Mouse (Mus musculus) embryonic fibroblast, embryonic 13.5 days (primary cell): ENCODE measurements at regions not wholly inside any gene's neighbourhood (a gene's known extent, or its start where the extent isn't known, plus 50 kb on each side); places are given as distances from the start of the nearest gene placed in this dataset.

Experiments used
- CTCF ChIP-seq: IDR thresholded peaks from 2 replicates; pipeline ENCODE4 v1.5.1; 2011; ENCODE audit warnings: mild to moderate bottlenecking, control low read depth, low read length, moderate library complexity, borderline replicate concordance; ENCODE audit not compliant: insufficient read depth
- POLR2A ChIP-seq: IDR thresholded peaks from 2 replicates; pipeline ENCODE4 v1.6.1; 2011; ENCODE audit warnings: low read depth, mild to moderate bottlenecking, control low read depth, low read length, moderate library complexity

DNA sequence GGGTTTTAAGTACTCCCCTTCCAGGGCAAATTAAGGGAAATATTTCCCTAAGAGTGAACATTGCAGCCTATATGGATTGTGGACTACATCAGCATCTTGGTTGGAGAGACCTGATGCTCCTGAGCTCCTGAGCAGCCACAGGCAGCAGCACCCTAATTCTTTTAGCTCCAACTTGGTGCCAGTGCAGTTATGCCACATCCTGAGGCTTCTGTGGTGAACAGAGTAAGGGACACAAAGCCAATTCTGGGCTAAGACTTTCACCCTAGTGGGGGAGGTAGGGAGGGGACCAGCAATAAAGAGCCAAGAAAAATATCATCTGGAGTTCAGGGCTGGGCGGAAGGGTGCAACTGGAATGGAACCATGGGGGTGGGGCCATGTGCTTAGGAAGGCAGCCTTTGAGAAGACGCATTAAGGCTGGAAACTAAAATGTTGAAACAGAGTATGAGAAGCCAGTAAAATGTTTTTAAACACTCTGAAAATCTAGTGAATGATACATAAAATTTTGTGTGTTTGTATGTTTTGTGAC, 182.1 kb upstream of the Jun start:
- TF ChIP-seq POLR2A (no peak), CTCF (no peak)
